Mouse (Mus musculus) lung, postnatal 0 days (tissue): ENCODE measurements around the gene Snrnp27.

Experiments used
- CTCF ChIP-seq: IDR thresholded peaks from 2 replicates; pipeline ENCODE4 v1.5.1; 2016; ENCODE audit warnings: antibody characterized with exemption, mild to moderate bottlenecking
- EP300 ChIP-seq: IDR thresholded peaks from 2 replicates; pipeline ENCODE4 v1.6.1; 2016; ENCODE audit warnings: antibody characterized with exemption, mild to moderate bottlenecking, control low read depth

GRCm38 (mm10) chr6:86668580-86669239 lies 15.6 kb downstream of the Snrnp27 start, which contains the start of gene Mxd1:
- TF ChIP-seq CTCF = no peak; the same call in 1 of the 2 replicates
- TF ChIP-seq EP300 = no peak
